8 mouse cellular contexts compared by ENCODE assay signal in genomic region chr1:181923384-181923783, GRCm38 (mm10).
DNase-seq lines count a peak whose midpoint lies in the region; ATAC-seq and TF ChIP-seq lines count a peak whose summit lies in the region.

No protein-coding gene starts in this region.

- H3K4me3 ChIP-seq in ES-Bruce4 (ENCODE audit: low read depth, low read length) = peak overlapping the region; percentile 14; the same call in 1 of the 2 replicates
- H3K4me3 ChIP-seq in hindbrain, embryonic 15.5 days = no peak overlapping the region
- peak overlapping the region; percentile 14; the same call in 1 of the 2 replicates for H3K4me3 ChIP-seq in liver, embryonic 13.5 days (replicated peaks)

- peaks cover 3% of the 10 kb centered on the region for H3K4me1 ChIP-seq in ES-Bruce4 (ENCODE audit: control insufficient read depth, insufficient read depth, low read length)
- H3K4me1 ChIP-seq in hindbrain, embryonic 15.5 days (replicated peaks) = 0 out of 2 replicates have a peak, but pooled peaks cover 3% of the 10 kb centered on the region
- no peaks in the 10 kb centered on the region for H3K4me1 ChIP-seq in liver, embryonic 13.5 days (replicated peaks)

- H3K27me3 ChIP-seq in ES-Bruce4 (ENCODE audit: control insufficient read depth, insufficient read depth, low read length, poor library complexity, severe bottlenecking) = no peaks in the 10 kb centered on the region
- H3K27me3 ChIP-seq in hindbrain, embryonic 15.5 days = no peaks in the 10 kb centered on the region
- no peaks in the 10 kb centered on the region for H3K27me3 ChIP-seq in liver, embryonic 13.5 days

- H3K4me2 ChIP-seq in hindbrain, embryonic 15.5 days = peak overlapping the region; percentile 15; the same call in 1 of the 2 replicates
- H3K4me2 ChIP-seq in liver, embryonic 13.5 days = peak overlapping the region; percentile 33

- peaks cover 23% of the 10 kb centered on the region for H3K36me3 ChIP-seq in ES-Bruce4 (ENCODE audit: control insufficient read depth, insufficient read depth, low read length, poor library complexity, severe bottlenecking)
- H3K36me3 ChIP-seq in hindbrain, embryonic 15.5 days = peaks cover 24% of the 10 kb centered on the region
- H3K36me3 ChIP-seq in liver, embryonic 13.5 days = no peaks in the 10 kb centered on the region

- DNase-seq in adrenal gland, adult 2 months = peak; percentile 6
- DNase-seq in adrenal gland, postnatal 25 days = no peak
- DNase-seq in liver, embryonic 13.5 days = peak; percentile 31
- peak; percentile 49 for DNase-seq in testis, postnatal 10 days (ENCODE audit: low spot score)
- no peak for DNase-seq in urinary bladder, postnatal 10 days (ENCODE audit: low spot score)

- TF ChIP-seq EP300 in ES-Bruce4 (IDR thresholded peaks at IDR 0.05; ENCODE audit: insufficient read depth, low read depth, low read length) = no peak

- no peak for TF ChIP-seq CTCF in ES-Bruce4 (IDR thresholded peaks at IDR 0.05; ENCODE audit: low read depth, low read length)

- no peak overlapping the region for H3K27ac ChIP-seq in ES-Bruce4 (ENCODE audit: insufficient read depth, low read length)
- peak overlapping the region; percentile 76 for H3K27ac ChIP-seq in hindbrain, embryonic 15.5 days (replicated peaks)
- H3K27ac ChIP-seq in liver, embryonic 13.5 days = no peak overlapping the region

- ATAC-seq in frontal cortex, adult (ENCODE audit: low TSS enrichment) = peak; percentile 97
- ATAC-seq in hindbrain, embryonic 15.5 days (ENCODE audit: low FRiP score, low read depth) = 0 out of 2 replicates have a peak, but pooled peaks have one; percentile 45
- ATAC-seq in liver, embryonic 13.5 days (ENCODE audit: low read depth) = no peak

- 70% methylated on average over 24 of the region's 24 CpGs for WGBS in hindbrain, embryonic 15.5 days
- WGBS in liver, embryonic 13.5 days (ENCODE audit: insufficient replicate concordance) = 73% methylated on average over 24 of the region's 24 CpGs

- TF ChIP-seq POLR2A in ES-Bruce4 (IDR thresholded peaks at IDR 0.05; ENCODE audit: insufficient read depth, low read length) = no peak

- H3K9ac ChIP-seq in ES-Bruce4 (ENCODE audit: low read depth, poor library complexity, severe bottlenecking) = no peak overlapping the region
- no peak overlapping the region for H3K9ac ChIP-seq in hindbrain, embryonic 15.5 days
- no peak overlapping the region for H3K9ac ChIP-seq in liver, embryonic 13.5 days

- H3K9me3 ChIP-seq in ES-Bruce4 (replicated peaks; ENCODE audit: control insufficient read depth, insufficient read depth, low read length, poor library complexity, severe bottlenecking) = no peaks in the 10 kb centered on the region
- no peaks in the 10 kb centered on the region for H3K9me3 ChIP-seq in hindbrain, embryonic 15.5 days
- no peaks in the 10 kb centered on the region for H3K9me3 ChIP-seq in liver, embryonic 13.5 days (replicated peaks)

Comparison
In these comparisons a context has a peak if more than half of its experiments do, and no peak if none do; other contexts are left out.
1. DNase-seq: peak in adrenal gland, adult 2 months (single experiment), liver, embryonic 13.5 days (single experiment) and testis, postnatal 10 days (single experiment); none in adrenal gland, postnatal 25 days (single experiment) and urinary bladder, postnatal 10 days (single experiment).